In genomic region chr3:146011544-146012218, GRCm38 (mm10) we compare ENCODE assay signal across 19 mouse cellular contexts. TPM values are rescaled to one million over a fixed set of nuclear protein-coding genes. Genes with fewer than 3 reads are reported as not detected.
A peak's percentile ranks its signal among the peaks of the same experiment; 100 is the strongest.
DNase-seq lines count a peak whose midpoint lies in the region; ATAC-seq and TF ChIP-seq lines count a peak whose summit lies in the region.
"Had no signal": no experiment of that assay in that cellular context is flagged by ENCODE, and none has a peak within 500 bp of the region (broad histone marks: within the 10 kb centered on the region; RNA-seq: fewer than 3 reads in every experiment).

No protein-coding gene starts in this region.

- no peak for TF ChIP-seq EP300 in ES-Bruce4 (IDR thresholded peaks at IDR 0.05; ENCODE audit: insufficient read depth, low read depth, low read length)

- H3K27me3 ChIP-seq in heart, embryonic 14.5 days (ENCODE audit: control insufficient read depth, insufficient read depth, low read length), result no peaks in the 10 kb centered on the region
- no peaks in the 10 kb centered on the region for H3K27me3 ChIP-seq in ES-Bruce4 (ENCODE audit: control insufficient read depth, insufficient read depth, low read length, poor library complexity, severe bottlenecking)
- H3K27me3 ChIP-seq in intestine, postnatal 0 days (replicated peaks; ENCODE audit: control insufficient read depth, insufficient read depth, low read length), result no peaks in the 10 kb centered on the region
- H3K27me3 ChIP-seq: hindbrain, embryonic 15.5 days; liver, embryonic 12.5 days; neural tube, embryonic 12.5 days; Patski had no signal

- TF ChIP-seq CTCF in ES-Bruce4 (IDR thresholded peaks at IDR 0.05; ENCODE audit: low read depth, low read length), result peak; percentile 33
- TF ChIP-seq CTCF in intestine, postnatal 0 days (IDR thresholded peaks at IDR 0.05; ENCODE audit: low read depth), result peak; percentile 40; the same call in 1 of the 2 replicates

- no peak for TF ChIP-seq POLR2A in ES-Bruce4 (IDR thresholded peaks at IDR 0.05; ENCODE audit: insufficient read depth, low read length)

- ATAC-seq in heart, embryonic 14.5 days (ENCODE audit: insufficient number of reproducible peaks, insufficient read depth, low FRiP score, low read depth), result no peak
- no peak for ATAC-seq in intestine, postnatal 0 days
- ATAC-seq: liver, embryonic 12.5 days had no signal

- intact Hi-C loops in heart, postnatal 36 days (cut with DNase I), result no loop called here

- H3K36me3 ChIP-seq in heart, embryonic 14.5 days (ENCODE audit: control insufficient read depth, insufficient read depth, low read length), result peaks cover 81% of the 10 kb centered on the region
- peaks cover 32% of the 10 kb centered on the region for H3K36me3 ChIP-seq in ES-Bruce4 (ENCODE audit: control insufficient read depth, insufficient read depth, low read length, poor library complexity, severe bottlenecking)
- peaks cover 13% of the 10 kb centered on the region for H3K36me3 ChIP-seq in intestine, postnatal 0 days (ENCODE audit: control insufficient read depth, insufficient read depth)

- no peak overlapping the region for H3K4me3 ChIP-seq in heart, embryonic 14.5 days (ENCODE audit: control insufficient read depth in 1 of 2, insufficient read depth in 1 of 2, low read depth in 1 of 2, low read length in 2 of 2)
- H3K4me3 ChIP-seq in ES-Bruce4 (ENCODE audit: low read depth, low read length), result no peak overlapping the region
- no peak overlapping the region for H3K4me3 ChIP-seq in intestine, postnatal 0 days (ENCODE audit: low read depth, low read length)
- H3K4me3 ChIP-seq: forebrain, embryonic 10.5 days; hindbrain, embryonic 15.5 days; layer of hippocampus, adult 2 months; liver, embryonic 12.5 days; neural tube, embryonic 12.5 days had no signal

- 0 out of 4 replicates have a peak overlapping the region, but pooled peaks have one; percentile 18 to 24 for H3K27ac ChIP-seq in heart, embryonic 14.5 days (replicated peaks in 1 of 2; ENCODE audit: control insufficient read depth in 1 of 2, insufficient read depth in 1 of 2, low read depth in 2 of 2, low read length in 2 of 2)
- H3K27ac ChIP-seq in ES-Bruce4 (ENCODE audit: insufficient read depth, low read length), result no peak overlapping the region
- no peak overlapping the region for H3K27ac ChIP-seq in intestine, postnatal 0 days (ENCODE audit: low read depth, low read length)
- H3K27ac ChIP-seq: forebrain, embryonic 10.5 days; hindbrain, embryonic 15.5 days; layer of hippocampus, adult 2 months; liver, embryonic 12.5 days; neural tube, embryonic 12.5 days had no signal

- peaks cover 15 to 18% of the 10 kb centered on the region in 2 experiments for H3K4me1 ChIP-seq in heart, embryonic 14.5 days (ENCODE audit: control insufficient read depth in 2 of 2, insufficient read depth in 2 of 2, low read length in 2 of 2)
- H3K4me1 ChIP-seq in ES-Bruce4 (ENCODE audit: control insufficient read depth, insufficient read depth, low read length), result peaks cover 2% of the 10 kb centered on the region
- H3K4me1 ChIP-seq in intestine, postnatal 0 days (replicated peaks; ENCODE audit: control insufficient read depth, insufficient read depth, low read length), result no peaks in the 10 kb centered on the region
- H3K4me1 ChIP-seq: hindbrain, embryonic 15.5 days; liver, embryonic 12.5 days; neural tube, embryonic 12.5 days had no signal

- WGBS in heart, embryonic 14.5 days, result 63% methylated on average over 8 of the region's 8 CpGs
- 42% methylated on average over 8 of the region's 8 CpGs for WGBS in intestine, postnatal 0 days

- H3K9ac ChIP-seq in heart, embryonic 14.5 days (ENCODE audit: low read length), result no peak overlapping the region
- no peak overlapping the region for H3K9ac ChIP-seq in ES-Bruce4 (ENCODE audit: low read depth, poor library complexity, severe bottlenecking)
- H3K9ac ChIP-seq in intestine, postnatal 0 days (ENCODE audit: low read depth, low read length), result no peak overlapping the region
- H3K9ac ChIP-seq: hindbrain, embryonic 15.5 days; liver, embryonic 12.5 days; neural tube, embryonic 12.5 days had no signal

- H3K4me2 ChIP-seq in heart, embryonic 14.5 days (ENCODE audit: low read length), result no peak overlapping the region
- H3K4me2 ChIP-seq in intestine, postnatal 0 days (replicated peaks; ENCODE audit: low read depth), result no peak overlapping the region
- H3K4me2 ChIP-seq: hindbrain, embryonic 15.5 days; liver, embryonic 12.5 days; neural tube, embryonic 12.5 days had no signal

- no peak for DNase-seq in heart, postnatal 36 days
- peak; percentile 48 to 65 for DNase-seq in kidney, postnatal 25 days
- DNase-seq in kidney, postnatal 10 days, result no peak
- no peak for DNase-seq in layer of hippocampus, postnatal 25 days (ENCODE audit: extremely low spot score in 1 of 2, low spot score in 1 of 2)
- DNase-seq: adrenal gland, postnatal 36 days; cerebellum, adult 9-11 months; gastrocnemius, postnatal 10 days; heart, postnatal 14 days; left cerebral cortex, postnatal 4 days; thymus, postnatal 36 days had no signal

- H3K9me3 ChIP-seq in heart, embryonic 14.5 days (ENCODE audit: control insufficient read depth, low read length), result peaks cover 3% of the 10 kb centered on the region; the same call in 1 of the 2 replicates
- H3K9me3 ChIP-seq in ES-Bruce4 (replicated peaks; ENCODE audit: control insufficient read depth, insufficient read depth, low read length, poor library complexity, severe bottlenecking), result 0 out of 2 replicates have a peak, but pooled peaks cover 5% of the 10 kb centered on the region
- H3K9me3 ChIP-seq in intestine, postnatal 0 days (ENCODE audit: control insufficient read depth), result no peaks in the 10 kb centered on the region
- H3K9me3 ChIP-seq: forebrain, embryonic 10.5 days; hindbrain, embryonic 15.5 days; neural tube, embryonic 12.5 days had no signal

RNA-seq across cellular contexts. Expression of gene Syde2, which starts 24.0 kb away (rescaled TPM):
- 12.7 and 12.8 TPM in 2 replicates for polyA plus RNA-seq in heart, embryonic 14.5 days (2014; fragmentation: Nextera tagmentation; extraction: Ambion mirVana)
- total RNA-seq in heart, postnatal 36 days (2021), result 10 to 100 TPM; 13.8 to 18.6 TPM
- 22.4 and 23.0 TPM in 2 replicates for polyA plus RNA-seq in ES-Bruce4 (2011; ENCODE audit: insufficient read depth, insufficient read length, low read depth, missing spikeins)
- 0.98 and 1.5 TPM in 2 replicates for polyA plus RNA-seq in intestine, postnatal 0 days (2015; fragmentation: Nextera tagmentation; extraction: Ambion mirVana)
- 1 to 10 TPM; 4.5 to 4.6 TPM for total RNA-seq in layer of hippocampus, postnatal 25 days (2021)

Comparison
In these comparisons a context has a peak if more than half of its experiments do, and no peak if none do; other contexts are left out.
1. DNase-seq: peak in kidney, postnatal 25 days (2 of 2); none in heart, postnatal 36 days (0 of 2), kidney, postnatal 10 days (single experiment) and layer of hippocampus, postnatal 25 days (0 of 2).
2. H3K27ac ChIP-seq: peak in heart, embryonic 14.5 days (2 of 2); none in ES-Bruce4 (single experiment) and intestine, postnatal 0 days (single experiment).